Mouse (Mus musculus): ENCODE measurements around the gene Pou3f3.

The Pou3f3 gene

DNA sequence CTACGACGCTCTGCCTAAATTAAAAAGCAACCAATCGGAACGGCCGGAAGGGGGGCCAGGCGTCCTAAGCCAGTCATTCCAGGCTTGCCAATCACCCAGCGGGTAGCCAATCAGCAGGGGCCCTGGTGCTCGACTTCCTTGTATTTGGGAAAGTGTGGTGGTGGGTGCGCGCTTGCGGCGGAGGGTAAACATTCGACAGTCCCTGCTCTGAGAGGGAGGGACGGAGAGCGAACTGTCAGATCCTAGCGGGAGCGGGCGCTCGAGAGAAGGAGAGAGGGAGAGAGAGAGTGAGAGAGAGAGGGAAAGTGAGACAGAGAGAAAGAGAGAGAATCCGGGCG, at the start of gene Pou3f3:
Gene Pou3f3, plus strand, starts transcription at position 191 of the 338 bp plus-strand sequence.
- no peak for DNase-seq (ENCODE audit: low read depth, low spot score)

DNA sequence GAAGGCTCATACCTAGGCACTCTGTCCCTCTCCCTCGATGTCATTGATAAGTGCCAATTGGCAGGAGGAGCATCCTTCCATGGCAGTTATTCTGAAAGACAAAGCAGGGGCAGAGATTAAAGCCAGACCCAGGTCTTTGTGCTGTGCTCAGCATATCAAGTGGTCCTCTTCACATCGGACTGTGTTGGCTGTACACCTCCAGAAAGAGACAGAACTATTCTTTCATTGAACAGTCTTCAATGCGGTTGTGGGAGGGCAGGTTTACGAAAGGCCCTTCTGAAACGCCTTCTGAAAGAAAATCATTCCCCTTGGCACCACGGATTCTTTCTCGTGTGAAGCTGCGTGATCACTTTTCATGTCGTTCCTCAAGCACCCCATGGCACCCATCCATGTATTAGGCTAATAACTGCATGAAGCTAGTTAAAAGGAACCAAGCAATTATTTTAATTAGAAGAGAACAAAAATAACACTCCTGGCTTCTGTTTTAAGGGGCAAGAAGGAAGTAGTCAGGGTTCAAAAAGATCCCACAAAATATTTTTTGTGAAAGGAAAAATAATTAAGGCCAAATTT, 47.1 kb upstream of the Pou3f3 start:
- no peak for DNase-seq (ENCODE audit: low read depth, low spot score)

DNA sequence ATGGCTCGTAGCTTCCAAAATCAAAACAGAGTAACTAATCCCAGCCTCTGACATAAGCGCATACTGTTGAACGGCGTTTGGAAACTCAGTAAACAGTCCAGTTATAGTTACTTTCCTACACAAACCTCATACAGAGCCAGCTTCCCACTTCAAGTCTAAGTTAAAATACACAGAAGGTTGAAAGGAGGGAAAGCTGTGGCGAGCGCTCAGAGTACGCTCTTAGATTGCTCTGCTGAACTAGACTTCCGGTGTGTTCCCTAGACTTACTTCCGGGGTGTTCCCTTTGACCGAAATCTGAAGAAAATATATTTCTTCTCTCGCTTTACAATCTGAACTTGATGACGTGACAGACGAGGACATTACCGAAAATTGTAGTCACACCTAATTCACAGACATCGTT, 44.1 kb upstream of the Pou3f3 start:
- no peak for DNase-seq (ENCODE audit: low read depth, low spot score)

DNA sequence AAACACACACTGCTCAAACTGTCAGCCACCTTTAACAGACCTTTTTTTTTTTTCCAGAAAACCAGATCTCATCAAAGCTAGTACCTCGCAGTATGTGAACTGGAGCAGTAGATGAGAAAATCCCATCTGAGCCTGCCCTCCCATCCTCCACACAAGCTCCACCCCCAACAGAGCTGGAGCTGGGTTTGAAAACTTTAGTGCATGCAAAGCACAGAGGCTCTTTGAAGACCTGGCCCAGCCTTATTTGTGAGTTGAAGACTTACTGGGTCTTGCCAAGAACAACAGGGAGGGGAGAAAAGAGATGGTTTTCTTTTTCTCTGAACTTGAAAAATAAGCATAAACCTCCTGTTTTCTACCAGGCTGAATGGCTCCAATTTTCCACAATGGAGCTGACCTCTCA, 28.0 kb upstream of the Pou3f3 start:
- DNase-seq (ENCODE audit: low read depth, low spot score) = no peak

DNA sequence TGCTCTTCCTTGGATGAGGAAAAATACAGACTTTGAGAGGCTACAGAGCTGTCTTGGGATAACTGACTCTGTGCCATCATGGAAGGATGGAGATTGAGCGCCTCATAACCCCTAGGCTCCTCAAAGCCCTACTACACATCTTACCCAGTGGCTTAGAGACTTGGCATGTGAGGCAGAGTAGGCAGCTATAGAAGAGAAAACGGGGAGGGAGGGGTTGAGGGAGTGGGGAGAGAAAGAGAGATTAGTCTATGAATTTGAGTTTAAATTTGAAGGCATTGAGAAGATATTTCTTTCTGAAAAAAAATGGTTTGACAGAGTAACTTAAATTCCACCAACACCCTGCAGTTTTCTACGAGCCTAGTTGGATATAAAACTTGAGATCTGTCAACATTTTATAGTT, 14.9 kb upstream of the Pou3f3 start:
- DNase-seq (ENCODE audit: low read depth, low spot score) = no peak

DNA sequence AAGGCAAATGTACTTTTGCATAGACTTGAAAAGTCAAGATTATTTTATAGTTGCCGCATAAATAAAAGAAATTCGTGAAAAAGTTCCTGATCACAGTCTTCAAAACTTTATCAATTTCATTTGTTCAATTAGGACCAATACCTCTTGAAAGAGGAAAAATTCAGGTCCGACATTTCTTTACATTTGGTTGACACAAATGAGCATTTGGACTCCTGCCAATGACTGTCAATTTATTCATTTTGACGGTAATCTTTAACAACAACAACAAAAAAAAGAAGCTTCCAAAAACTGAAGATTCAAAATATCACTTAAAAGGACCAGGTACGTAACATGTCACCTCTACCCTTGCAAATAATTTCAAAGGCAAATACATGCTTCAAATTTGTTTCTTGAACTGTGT, 13.8 kb upstream of the Pou3f3 start:
- DNase-seq (ENCODE audit: low read depth, low spot score) = no peak

DNA sequence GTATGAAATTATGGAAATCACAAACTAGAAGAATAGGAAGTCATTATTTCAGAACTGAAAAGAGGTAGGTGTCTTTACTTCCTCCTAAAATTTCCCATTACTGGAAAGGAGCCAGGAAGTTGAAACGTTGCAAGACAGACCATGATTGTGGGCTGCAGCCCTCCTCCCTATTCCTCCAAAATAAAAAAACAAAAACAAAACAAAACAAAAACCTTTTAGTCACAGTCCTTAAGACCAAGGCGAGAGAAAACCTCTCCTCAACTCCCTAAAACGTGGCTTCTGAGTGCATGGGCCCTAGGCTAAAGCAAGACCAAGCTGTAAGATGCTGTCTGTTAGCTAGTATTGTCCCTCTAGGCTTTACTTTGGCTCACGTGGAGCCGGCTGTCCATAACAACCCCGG, 11.7 kb upstream of the Pou3f3 start:
- DNase-seq (ENCODE audit: low read depth, low spot score) = no peak

DNA sequence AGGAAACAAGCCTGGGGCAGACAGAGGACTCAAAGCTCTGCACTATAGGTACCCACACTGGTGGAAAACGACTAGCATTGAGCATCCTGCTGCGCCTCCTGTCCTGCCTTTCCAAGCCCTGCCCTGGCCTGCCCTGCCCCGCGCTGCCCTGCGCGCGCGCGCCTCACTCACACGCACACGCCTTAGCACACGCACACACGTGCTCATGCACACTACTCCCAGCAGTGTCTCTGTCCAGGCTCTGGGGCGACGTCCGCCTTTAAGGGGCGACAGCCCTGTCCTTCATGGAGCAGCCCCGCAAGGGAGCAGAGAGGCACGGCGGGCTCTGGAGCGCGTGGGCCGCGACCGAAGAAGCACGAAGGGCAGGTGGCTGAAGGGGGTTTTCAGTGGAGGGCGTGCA, 11.2 kb upstream of the Pou3f3 start:
- no peak for DNase-seq (ENCODE audit: low read depth, low spot score)

DNA sequence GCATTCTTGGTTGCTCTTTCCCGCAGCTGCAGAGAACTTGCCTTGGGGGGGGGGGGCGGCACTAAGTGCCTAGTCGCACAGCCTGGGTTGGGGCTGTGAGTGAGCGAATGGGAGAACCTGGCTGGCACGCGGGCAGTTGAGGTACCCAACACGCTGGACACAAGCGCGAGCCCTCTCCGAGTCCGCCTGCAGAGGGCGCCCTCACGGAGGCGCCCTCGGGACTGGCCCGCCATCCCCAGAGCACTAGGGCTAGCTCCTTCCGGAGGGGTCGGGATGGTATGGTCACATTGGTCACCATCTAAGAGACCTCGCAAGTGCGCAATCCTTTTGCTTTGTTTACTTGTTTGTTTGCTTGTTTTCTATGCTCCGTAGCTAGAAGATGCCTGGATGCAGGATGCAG, 10.8 kb upstream of the Pou3f3 start:
- no peak for DNase-seq (ENCODE audit: low read depth, low spot score)

DNA sequence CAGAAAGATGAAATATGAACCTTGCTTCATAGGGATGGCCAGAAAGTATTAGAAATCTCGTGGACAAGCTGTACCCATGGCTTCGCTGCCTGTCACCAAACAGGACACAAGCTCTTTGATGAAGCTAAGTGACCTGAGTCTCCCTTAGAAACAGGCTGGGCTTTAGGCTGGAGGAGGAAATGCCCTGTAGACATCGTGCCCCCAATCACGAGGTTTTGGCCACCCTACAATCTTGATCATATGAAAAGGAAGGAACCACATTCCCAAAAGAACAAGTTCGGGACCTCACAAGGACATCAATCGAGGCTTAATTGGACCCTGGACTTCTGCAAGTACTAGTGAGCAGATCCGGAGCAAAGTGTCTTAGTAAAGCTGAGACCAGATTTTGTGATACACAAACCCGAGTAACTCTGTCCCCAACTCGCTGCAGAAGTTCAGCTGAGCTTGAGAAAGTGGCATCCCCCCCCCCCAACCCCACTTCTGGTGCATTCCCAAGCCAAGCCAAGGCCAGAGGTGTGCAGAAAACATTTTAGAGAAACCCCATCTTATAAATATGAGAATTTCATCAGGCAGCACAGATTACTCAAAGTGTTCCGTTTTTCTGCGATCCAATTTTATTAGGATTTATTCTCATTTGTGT, 10.1 kb upstream of the Pou3f3 start:
- DNase-seq (ENCODE audit: low read depth, low spot score) = no peak

DNA sequence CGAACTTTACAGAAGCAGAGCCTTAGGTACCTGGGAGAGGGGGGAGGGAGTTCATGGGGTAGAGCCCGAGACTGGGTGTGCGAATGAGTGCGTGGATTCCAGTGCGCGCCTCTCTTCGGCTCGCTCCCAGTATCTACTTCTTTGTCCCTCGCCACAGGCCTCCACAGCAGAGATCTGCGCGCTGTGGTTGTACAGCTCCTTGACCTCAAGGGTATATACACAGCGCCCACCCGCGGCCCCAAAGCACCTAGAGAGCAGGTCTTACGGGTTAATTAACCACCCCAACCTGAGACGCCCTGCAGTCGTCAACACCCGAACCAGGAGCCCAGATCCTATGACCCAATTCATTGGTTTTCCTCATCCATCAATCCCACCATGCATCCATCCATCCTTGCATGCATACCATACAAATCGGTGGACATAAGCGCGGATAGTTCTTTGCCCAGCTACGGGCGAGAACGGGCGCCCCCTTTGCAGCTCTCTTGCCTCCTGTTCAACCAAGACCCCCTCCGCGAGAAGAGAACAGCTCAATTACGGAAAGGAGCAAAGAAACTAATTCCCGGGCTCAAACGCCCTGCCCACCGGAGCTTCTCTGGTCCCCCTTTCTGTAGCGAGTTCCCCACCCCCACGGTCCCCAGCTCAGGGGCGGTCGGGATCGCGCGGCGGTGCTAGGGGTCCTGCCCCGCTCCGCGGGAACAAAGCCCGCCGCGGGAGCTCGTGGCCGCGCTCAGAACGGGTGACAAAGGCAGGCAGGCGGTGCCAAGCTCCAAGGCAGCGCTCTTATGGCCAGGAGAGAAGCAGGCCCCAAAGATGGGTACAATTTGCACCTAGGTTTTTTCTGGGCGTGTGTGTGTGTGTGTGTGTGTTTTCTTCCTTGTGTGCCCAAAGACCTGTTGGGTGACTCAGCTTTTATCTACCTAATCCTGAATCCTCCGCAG, 9.1 kb upstream of the Pou3f3 start:
- no peak for DNase-seq (ENCODE audit: low read depth, low spot score)

DNA sequence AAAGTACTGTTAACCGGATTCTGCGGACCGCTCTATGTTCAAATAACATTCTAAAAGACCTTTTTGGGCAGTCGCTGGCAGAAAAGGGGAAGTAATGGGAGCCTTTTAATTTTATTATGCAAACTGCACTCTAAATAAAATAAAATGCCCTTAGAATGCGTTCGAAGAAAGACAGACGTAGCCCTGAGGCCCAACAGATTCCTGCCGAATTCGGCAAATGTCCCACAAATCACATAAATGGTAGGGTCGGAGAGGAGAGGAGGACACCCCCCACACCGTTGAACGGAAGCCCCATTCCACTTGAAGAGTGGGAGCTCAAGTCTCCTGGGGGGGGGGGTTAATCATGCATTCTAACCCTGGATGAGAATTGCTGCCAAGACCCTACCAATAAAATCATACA, 8.3 kb upstream of the Pou3f3 start:
- no peak for DNase-seq (ENCODE audit: low read depth, low spot score)

DNA sequence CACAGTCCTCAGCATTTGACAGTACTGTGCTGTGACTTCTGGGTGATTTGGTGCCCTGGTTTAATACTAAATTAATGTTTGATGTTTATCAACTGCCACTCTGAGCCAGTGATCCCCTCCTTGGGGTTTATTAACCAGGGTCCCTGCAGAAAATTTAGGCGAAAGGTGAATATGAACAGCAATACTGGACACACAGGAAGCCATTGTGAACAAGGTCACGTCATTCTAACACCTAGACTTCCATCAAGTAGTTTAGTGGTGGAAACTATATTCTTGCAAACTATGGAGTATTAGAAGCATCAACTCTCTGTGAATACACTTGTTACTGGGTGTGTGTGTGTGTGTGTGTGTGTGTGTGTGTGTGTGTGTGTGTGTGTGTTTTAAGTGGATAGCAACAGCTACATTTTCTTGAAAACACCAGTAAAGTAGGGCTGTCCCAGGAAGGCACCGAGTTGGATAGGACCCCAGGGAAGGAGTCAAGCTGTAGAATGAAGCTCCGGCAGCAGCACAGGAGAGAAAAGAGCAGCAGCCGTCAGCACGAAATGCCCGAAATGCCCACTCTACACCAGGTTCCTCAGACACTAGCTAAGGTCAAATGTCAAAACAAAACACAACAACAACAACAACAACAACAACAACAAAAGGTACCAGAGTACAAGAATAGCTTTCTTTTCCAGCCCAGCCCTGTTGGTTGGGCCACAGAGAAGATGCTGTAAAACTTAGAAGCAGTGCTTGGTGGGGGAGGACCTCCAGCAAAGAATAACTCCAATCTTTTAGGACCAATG, 7.6 kb upstream of the Pou3f3 start:
- DNase-seq (ENCODE audit: low read depth, low spot score) = no peak

DNA sequence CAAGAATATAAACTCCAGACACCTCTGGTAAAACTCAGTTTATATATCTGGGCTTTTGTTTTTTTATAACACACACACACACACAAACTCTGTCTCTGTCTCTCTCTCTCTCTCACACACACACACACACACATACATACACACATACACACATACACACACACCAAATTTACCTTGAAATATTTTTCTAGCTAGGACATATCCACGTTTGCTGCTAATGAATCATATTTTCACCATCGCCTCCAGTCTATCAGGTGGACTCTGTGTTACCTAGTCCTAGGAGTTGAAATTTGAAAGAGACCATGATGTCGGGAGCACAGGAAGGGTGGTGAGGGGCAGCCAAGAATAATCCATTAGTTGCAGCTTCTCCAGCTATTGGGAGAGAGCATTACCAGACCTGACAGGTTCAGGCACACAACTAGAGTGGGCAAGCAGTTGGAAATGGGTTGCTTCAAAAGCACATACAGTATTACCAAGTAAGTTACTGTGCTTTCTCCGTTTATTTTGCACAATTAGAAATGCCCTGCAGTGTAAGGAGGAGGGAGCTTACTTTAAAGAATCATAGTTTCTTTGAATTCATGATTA, 6.9 kb upstream of the Pou3f3 start:
- DNase-seq (ENCODE audit: low read depth, low spot score) = no peak

DNA sequence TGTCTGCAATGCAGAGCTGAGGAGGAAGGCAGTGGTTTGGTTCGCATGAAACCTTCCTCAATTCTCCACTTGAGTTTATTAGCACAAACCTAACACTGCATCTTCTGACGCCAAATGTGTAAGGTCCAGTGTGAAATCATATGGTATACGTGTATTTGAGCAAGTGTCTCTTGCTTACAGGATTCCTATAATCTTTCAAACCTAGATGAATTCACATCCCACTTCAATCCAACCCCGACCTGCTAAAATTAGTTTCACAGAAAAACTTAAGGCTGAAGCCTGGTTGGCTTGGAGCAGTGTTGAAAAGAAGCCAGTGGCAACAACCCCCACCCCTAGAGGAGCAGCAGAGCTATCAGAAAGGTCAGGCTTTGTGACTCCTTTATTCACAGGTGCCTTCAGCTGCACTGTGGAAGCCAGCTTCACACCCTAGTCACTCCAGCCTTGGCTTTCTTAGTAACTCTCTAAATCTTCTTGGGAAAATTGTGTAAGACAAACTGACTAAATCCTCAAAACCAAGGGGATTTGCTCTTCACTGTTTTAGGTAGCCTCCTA, 5.5 kb upstream of the Pou3f3 start:
- DNase-seq (ENCODE audit: low read depth, low spot score) = no peak

DNA sequence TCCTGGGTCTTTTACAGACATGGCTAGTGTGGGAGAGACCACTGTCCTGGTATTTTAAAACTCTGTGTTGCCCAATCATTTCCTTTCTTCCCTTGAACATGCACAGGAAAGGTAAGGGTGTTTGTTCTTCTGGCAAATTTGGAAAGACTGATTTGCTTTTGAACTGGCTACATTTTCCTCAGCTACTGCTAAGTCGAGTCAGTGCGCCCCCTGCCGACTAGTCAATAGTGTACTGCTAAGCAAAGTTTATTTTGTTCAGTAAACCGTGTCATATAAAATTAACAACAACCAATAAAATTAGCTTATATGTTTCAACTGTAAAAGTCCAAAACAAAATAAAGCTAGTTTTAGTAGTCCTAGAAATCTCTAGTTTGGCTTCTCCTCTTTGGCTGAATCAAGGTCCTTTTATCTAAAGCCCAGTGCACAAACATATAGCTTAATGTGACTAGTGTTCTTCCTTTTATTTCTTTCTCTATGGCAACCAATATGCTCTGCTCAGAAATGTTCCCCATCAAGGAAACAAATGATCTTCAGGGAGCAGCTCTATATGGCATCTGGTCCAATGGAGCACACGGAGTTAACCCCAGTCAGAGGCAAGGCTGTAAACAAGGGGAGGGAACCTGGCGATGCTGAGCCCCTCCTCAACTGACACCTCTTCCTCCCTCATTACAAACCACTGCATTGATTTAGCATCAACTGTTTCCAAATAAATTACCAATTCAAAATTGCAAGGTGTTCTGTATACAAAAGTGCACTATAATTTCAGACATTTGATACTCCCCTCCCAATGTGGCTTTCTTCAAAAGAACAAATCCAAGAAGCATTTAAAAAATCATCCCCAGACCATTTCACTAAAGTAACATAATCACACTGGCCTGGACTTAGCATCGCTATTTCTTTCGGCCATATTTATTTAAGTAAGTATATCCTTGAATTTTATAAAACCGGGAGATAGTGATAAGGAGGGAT, 4.1 kb upstream of the Pou3f3 start:
- DNase-seq (ENCODE audit: low read depth, low spot score) = peak; percentile 2

DNA sequence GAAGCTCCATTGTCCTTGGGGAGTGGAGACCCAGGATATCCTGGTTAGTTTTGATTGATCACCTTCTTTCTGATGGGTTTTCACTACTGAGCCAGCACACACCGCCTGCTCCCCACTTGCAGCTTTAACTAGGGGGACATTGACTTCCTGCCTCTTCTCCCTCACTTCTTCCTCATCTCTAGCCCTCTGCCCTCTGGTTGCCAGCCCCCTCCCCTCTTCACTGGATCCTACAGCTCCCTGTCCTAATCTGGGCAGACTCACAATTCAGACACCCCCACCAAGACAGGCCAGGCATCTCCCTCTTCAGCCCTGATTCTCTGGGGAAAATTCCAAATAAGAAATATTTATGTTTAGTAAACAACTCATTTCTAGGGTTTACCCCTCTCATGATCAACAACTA, 3.3 kb upstream of the Pou3f3 start:
- no peak for DNase-seq (ENCODE audit: low read depth, low spot score)

DNA sequence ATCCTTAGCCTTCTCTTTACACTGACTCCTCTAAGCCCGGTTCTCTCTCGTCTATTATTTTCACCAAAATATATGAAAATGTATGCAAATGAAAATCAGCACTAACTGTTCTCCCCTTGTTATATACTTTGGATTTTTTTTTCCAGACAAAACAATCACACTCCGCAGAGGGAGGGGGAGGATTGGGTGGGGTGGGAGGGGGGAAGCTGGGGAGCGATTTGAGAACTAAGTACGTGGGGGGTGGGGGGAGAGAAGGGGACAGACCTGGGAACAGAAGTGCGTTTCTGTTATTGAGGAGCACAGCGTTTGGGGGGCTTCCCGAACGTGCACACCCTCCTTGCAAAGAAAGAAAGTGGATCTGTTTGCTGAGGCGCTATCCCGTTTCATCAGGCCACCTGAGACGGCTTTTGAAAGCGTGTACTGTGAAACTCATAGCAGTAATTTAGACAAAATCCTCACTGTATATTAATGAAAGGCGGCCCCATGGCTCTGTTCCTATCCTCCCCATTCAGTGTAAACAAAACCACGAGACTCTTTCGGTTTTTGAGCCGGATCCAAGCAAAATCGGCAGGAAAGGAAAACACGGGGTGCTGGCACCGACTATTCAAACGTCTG, 2.4 kb upstream of the Pou3f3 start:
- no peak for DNase-seq (ENCODE audit: low read depth, low spot score)

DNA sequence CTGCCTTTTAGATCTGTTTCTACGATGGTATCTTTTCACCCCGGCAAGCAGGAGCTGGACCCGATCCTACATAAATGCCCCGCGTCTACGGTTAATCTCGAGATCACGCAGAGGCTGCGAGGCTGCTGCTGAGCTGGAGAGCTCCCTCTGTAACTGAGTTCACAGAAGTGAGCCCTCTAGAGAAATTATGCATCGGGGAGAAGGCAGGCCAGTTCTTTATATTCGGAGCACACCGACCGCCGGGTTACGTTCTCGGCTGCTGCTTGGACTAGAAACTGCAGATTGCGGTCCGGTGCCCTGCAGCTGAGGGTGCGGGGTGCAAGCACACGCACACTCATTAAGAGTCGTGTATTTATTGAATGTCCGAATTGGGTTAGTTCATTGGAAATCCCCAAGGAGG, 1.7 kb upstream of the Pou3f3 start:
- DNase-seq (ENCODE audit: low read depth, low spot score) = no peak

DNA sequence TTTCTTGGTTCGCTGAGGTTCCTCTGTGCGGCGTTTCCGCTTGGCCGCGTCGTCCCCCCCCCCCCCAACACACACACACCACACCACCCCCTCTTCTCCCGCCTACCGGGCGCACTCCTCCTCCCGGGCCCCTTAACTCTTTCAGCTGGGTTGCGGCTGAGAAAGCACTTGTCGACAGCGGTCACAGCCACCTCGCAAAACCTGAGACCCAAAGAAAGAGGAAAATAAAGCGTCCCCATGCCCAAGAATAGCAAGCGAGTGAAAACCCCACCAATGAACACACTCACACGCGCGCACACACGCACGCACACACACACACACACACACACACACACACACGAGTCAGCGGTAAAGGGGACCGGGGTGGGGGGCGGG, 1.3 kb upstream of the Pou3f3 start:
- DNase-seq (ENCODE audit: low read depth, low spot score) = no peak
